Mouse (Mus musculus): ENCODE results near the gene Gm49425.

The Gm49425 gene

GRCm38 (mm10) chr15:101492718-101493117, 24.3 kb downstream of the Gm49425 start:
- intact Hi-C loops (cut with DNase I) = no loop called here

- intact Hi-C loops (cut with DNase I) = no loop called here
Observed at GRCm38 (mm10) chr15:101491431-101491830, 25.6 kb downstream of the Gm49425 start, which contains the start of gene Krt83. TSS of gene Krt83 (minus strand) at chr15:101491512.

GRCm38 (mm10) chr15:101485911-101486635, 31.0 kb downstream of the Gm49425 start:
- intact Hi-C loops (cut with DNase I) = no loop called here

- intact Hi-C loops (cut with DNase I) = no loop called here
Observed at GRCm38 (mm10) chr15:101484939-101485338, 32.1 kb downstream of the Gm49425 start.

- intact Hi-C loops (cut with DNase I) = no loop called here
Observed at GRCm38 (mm10) chr15:101483646-101484045, 33.4 kb downstream of the Gm49425 start.

GRCm38 (mm10) chr15:101482056-101482455, 35.0 kb downstream of the Gm49425 start:
- intact Hi-C loops (cut with DNase I) = no loop called here

- intact Hi-C loops (cut with DNase I) = no loop called here
Observed at GRCm38 (mm10) chr15:101479666-101480060, 37.4 kb downstream of the Gm49425 start.

GRCm38 (mm10) chr15:101479007-101479665, 37.9 kb downstream of the Gm49425 start:
- intact Hi-C loops (cut with DNase I) = no loop called here

GRCm38 (mm10) chr15:101472952-101473528, 44.0 kb downstream of the Gm49425 start, which contains the start of gene Krt86:
TSS of gene Krt86 (plus strand) at chr15:101473478.
- intact Hi-C loops (cut with DNase I) = no loop called here

- intact Hi-C loops (cut with DNase I) = no loop called here
Observed at GRCm38 (mm10) chr15:101469093-101469492, 48.0 kb downstream of the Gm49425 start.

Small RNA genes lying within 50 kb of the gene (microRNA-seq; reads per million reads assigned to microRNA genes)
- 0 reads per million in 2 experiments for gene Gm44393

All from adrenal gland (tissue).